Mouse (Mus musculus): ENCODE data around the gene Slc25a18. TPM values are rescaled to one million over a fixed set of nuclear protein-coding genes. Genes with fewer than 3 reads are reported as not detected.

Gene Slc25a18
- not detected in 2 replicates for total RNA-seq (2014; fragmentation: Nextera tagmentation)
- total RNA-seq (2017) = not detected in 2 replicates

DNA sequence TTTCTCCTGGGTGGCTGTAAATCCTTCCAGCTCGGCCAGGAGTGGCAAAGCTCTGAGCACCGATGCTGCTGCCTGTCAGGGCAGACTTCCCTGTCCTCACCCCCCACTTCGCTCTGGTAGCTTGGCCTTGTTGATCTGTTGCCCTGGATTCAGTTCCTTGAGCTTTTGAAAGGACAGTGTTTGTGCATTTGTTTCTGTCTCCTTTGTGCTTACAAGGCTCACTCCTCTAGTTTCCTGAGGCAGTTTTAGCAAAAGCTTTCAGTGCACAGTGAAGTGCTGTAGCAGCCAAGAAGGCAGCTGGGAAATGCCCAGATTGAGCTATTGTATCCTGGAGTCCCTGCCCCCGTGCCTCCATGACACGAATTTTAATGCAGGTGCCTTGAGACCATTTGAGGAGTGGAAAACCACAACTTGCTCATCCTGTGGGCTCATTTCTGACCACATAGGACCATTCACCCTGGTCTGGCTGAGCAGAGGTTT is at the start of gene Slc25a18:
Gene Slc25a18 (plus strand): TSS at position 430 of the 480 bp plus-strand sequence.
- no peak for ATAC-seq (replicated peaks; ENCODE audit: low FRiP score, low TSS enrichment, poor library complexity, severe bottlenecking)

DNA sequence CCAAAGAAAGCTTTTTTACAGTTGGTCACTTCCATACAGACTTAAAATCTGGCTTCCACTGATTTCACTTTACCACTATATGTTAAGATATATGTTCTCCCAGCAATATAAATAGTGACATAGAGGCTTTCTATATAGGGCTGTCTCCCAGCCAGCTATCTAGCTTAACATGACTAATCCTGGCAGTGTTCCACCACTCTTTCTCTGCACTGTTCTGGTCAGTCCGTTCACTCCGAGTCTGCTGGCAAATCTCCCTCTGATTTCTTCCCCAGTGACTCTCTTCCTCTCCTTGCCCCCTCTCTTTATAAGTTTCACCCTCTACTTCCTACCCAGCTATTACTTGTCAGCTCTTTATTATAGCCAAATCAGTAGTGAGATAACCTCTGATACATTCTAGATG is 47.4 kb upstream of the Slc25a18 start:
- no peak for ATAC-seq (replicated peaks; ENCODE audit: low FRiP score, low TSS enrichment, poor library complexity, severe bottlenecking)

DNA sequence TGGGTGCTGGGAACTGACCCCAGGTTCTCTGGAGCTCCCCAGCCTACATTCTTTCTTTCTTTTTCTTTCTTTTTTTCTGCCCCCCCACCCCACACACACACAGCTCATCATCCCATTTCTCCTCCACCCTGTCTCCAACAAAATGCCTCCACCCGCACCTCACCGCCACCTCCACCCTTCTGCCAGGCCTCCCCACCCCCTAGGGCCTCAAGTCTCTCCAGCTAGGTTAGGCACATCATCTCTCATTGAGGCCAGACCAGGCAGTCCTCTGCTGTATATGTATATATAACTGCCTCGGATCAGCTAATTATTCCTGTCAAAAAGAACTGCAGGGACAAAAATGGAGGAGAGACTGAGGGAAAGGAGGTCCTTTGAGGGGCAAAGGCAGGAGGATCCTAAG is 37.4 kb upstream of the Slc25a18 start:
- ATAC-seq (replicated peaks; ENCODE audit: low FRiP score, low TSS enrichment, poor library complexity, severe bottlenecking) = no peak

DNA sequence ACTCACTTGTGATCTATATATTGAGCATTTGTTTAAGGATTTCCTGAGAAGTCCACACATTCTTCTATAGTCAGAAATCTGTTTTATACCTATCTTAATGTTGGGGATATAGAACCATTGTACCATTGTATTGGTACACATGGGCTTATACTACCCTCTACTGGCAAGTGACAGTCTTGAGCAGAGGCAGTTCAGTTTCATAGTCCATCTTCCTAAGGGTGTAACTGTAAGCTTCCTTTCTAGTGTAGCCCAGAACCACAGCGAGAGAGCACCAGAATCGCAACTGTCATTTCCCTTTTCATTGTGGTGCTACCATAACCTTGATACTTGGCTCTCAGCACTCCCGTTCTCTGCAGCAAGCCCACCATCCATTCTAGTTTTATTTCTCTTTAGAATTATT is 36.8 kb upstream of the Slc25a18 start:
- ATAC-seq (replicated peaks; ENCODE audit: low FRiP score, low TSS enrichment, poor library complexity, severe bottlenecking) = peak; percentile 91

- no peak for ATAC-seq (replicated peaks; ENCODE audit: low FRiP score, low TSS enrichment, poor library complexity, severe bottlenecking)
Observed at GRCm38 (mm10) chr6:120743130-120743529, 30.2 kb upstream of the Slc25a18 start.

GRCm38 (mm10) chr6:120744266-120744665 is 29.1 kb upstream of the Slc25a18 start:
- ATAC-seq (replicated peaks; ENCODE audit: low FRiP score, low TSS enrichment, poor library complexity, severe bottlenecking) = no peak

- ATAC-seq (replicated peaks; ENCODE audit: low FRiP score, low TSS enrichment, poor library complexity, severe bottlenecking) = no peak
Observed at GRCm38 (mm10) chr6:120746416-120746815, 27.0 kb upstream of the Slc25a18 start.

DNA sequence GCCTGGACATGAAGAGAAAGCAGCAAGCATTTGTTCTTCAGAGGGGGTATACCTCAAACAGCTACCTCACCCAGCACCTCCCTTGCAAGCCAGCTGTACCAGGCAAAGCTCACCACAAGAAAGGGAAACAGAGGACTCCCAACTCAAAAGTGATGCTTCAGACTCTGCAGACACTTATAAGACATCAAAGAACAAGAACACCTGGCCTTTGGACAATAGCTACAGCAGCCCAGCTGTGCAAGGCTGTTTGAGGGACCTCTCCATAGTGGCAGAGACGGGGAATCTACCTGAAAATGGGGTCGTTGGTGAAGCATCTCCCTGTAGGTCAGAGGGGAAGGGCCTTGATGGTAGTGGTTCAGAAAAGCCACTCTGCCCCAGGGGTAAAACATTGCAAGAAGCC is 12.2 kb upstream of the Slc25a18 start:
- ATAC-seq (replicated peaks; ENCODE audit: low FRiP score, low TSS enrichment, poor library complexity, severe bottlenecking) = no peak

DNA sequence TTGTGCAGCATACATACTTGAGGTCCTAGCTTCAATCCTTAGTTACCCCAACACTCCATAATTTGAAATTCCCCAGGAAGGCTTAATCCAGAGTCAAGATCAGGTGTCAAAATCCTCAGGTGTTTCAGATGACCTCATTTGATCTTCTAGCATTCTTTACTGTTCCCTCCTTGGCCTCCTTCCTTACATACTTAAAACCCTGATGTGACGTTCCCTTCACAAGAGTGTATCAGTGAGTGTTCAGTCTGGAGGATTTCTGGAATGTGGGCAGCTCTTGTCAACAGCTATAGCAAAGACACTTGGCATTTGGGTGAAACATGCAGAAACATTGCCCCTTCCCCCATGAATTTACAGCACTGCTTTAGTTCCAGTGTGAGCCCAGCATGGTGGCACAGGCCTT is 3.4 kb upstream of the Slc25a18 start:
- no peak for ATAC-seq (replicated peaks; ENCODE audit: low FRiP score, low TSS enrichment, poor library complexity, severe bottlenecking)

- no peak for ATAC-seq (replicated peaks; ENCODE audit: low FRiP score, low TSS enrichment, poor library complexity, severe bottlenecking)
Observed at GRCm38 (mm10) chr6:120771366-120771765, 2.0 kb upstream of the Slc25a18 start.

- no peak for ATAC-seq (replicated peaks; ENCODE audit: low FRiP score, low TSS enrichment, poor library complexity, severe bottlenecking)
Observed at GRCm38 (mm10) chr6:120772025-120772424, 1.4 kb upstream of the Slc25a18 start.

DNA sequence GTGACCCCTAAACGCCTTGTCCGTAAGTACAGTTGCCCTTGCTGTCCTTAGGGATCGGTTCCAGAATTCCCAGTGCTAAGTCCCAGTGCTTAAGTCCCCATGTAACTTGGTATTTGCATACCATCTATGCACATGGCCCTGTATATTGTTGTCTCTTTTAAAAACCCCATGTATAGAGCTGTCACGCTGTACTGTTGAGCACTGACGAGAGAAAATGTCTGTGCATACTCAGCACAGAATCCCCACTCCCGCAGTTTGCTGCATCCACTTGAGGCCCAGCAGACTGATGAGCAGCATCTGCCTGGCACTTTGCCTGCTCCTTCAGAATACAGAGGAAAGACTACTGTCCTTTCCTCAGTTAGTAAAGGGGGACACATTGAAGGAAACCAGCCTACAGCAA is 385 bp downstream of the Slc25a18 start:
- no peak for ATAC-seq (replicated peaks; ENCODE audit: low FRiP score, low TSS enrichment, poor library complexity, severe bottlenecking)

DNA sequence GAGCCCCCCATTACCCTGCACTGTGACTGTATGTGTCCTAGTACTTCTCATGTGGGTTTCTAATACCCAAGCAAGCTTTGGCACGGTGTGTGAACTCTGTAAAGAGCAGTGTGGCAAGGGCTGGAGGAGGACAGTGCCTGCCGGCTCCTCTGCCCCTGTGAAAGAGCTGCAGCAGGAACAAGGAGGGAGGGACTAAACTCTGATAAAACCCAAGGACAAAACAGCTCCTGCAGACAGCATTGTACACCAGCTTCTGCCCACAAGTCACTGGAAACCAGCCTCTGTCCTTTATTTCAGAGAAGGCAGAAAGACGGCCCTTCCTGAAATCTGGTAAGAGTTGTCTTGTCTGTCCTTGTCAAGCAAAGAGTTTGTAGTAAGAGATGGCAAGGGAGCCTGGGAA is 2.9 kb downstream of the Slc25a18 start:
- ATAC-seq (replicated peaks; ENCODE audit: low FRiP score, low TSS enrichment, poor library complexity, severe bottlenecking) = no peak

- ATAC-seq (replicated peaks; ENCODE audit: low FRiP score, low TSS enrichment, poor library complexity, severe bottlenecking) = no peak
Observed at GRCm38 (mm10) chr6:120777533-120777932, 4.2 kb downstream of the Slc25a18 start.

- ATAC-seq (replicated peaks; ENCODE audit: low FRiP score, low TSS enrichment, poor library complexity, severe bottlenecking) = no peak
Observed at GRCm38 (mm10) chr6:120778226-120778625, 4.8 kb downstream of the Slc25a18 start.

- ATAC-seq (replicated peaks; ENCODE audit: low FRiP score, low TSS enrichment, poor library complexity, severe bottlenecking) = no peak
Observed at GRCm38 (mm10) chr6:120782948-120783347, 9.6 kb downstream of the Slc25a18 start.

DNA sequence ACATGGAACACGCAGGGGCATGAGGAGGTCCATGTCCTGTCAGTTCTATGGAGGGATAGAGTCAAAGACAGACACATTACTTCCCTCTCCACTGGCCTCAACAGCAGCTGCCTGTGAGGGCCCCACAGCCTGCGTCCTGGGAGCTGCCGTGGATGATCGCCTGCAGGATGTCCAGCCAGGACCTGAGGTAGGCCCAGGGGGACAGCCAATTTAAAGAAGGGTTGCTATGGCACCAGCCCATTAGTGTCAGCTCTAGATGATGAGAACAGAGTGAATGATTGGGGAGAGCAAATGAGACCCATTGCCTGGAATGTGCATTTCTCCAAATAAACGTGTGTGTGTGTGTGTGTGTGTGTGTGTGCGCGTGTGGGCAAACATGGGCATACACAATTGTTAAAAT is 11.0 kb downstream of the Slc25a18 start:
- no peak for ATAC-seq (replicated peaks; ENCODE audit: low FRiP score, low TSS enrichment, poor library complexity, severe bottlenecking)

DNA sequence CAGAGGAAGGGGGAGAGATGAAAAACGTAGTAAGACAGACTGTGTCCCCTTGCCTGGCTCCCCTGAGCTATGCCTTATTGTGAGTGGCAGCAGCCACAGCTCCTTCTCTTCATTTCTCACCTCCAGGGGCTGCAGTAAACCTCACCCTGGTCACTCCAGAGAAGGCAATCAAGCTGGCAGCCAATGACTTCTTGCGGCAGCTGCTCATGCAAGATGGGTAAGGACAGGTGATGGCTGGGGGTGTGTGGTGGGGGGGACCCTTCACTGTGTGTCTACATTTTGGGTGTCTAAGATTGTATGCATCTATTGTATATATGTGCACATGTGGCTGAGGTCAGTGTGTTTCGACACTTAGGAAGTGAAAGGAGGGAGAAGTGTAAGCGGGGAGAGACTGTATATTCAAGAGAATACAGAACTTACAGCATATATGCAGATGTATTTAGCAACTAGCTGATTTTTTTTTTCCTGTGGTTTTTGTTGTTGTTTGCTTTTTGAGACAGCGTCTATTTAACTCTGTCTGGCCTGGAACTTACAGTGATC is 14.8 kb downstream of the Slc25a18 start:
- no peak for ATAC-seq (replicated peaks; ENCODE audit: low FRiP score, low TSS enrichment, poor library complexity, severe bottlenecking)

GRCm38 (mm10) chr6:120788904-120789303 is 15.5 kb downstream of the Slc25a18 start:
- ATAC-seq (replicated peaks; ENCODE audit: low FRiP score, low TSS enrichment, poor library complexity, severe bottlenecking) = no peak

- peak; percentile 64 for ATAC-seq (replicated peaks; ENCODE audit: low FRiP score, low TSS enrichment, poor library complexity, severe bottlenecking)
Observed at GRCm38 (mm10) chr6:120790153-120790552, 16.8 kb downstream of the Slc25a18 start.

DNA sequence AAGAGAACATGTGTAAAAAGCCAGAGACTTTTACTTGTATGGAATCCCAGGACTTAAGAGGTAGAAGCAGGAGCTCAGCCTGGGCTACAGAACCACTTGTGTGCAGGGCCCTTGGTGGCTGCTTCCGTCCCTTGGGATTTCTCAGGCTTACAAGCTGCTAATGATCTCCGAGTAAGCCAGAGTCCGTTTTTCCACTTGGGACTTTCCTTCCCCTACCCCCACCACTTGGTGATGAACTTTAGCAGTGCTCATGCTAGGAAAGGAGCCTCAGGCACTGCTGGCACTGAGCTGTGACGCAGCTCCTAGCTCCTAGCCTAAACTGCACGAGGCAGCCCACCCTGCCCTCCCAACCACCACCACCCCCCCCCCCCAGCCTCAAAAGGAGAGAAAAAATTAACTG is 17.3 kb downstream of the Slc25a18 start:
- no peak for ATAC-seq (replicated peaks; ENCODE audit: low FRiP score, low TSS enrichment, poor library complexity, severe bottlenecking)

- ATAC-seq (replicated peaks; ENCODE audit: low FRiP score, low TSS enrichment, poor library complexity, severe bottlenecking) = no peak
Observed at GRCm38 (mm10) chr6:120792947-120793346, 19.6 kb downstream of the Slc25a18 start.
